Mouse (Mus musculus): ENCODE data around the gene Rassf4. TPM values are rescaled to one million over a fixed set of nuclear protein-coding genes. Genes with fewer than 3 reads are reported as not detected.

Gene Rassf4
- polyA plus RNA-seq, 1 experiment from 2014 or later, result 7.2 TPM

DNA sequence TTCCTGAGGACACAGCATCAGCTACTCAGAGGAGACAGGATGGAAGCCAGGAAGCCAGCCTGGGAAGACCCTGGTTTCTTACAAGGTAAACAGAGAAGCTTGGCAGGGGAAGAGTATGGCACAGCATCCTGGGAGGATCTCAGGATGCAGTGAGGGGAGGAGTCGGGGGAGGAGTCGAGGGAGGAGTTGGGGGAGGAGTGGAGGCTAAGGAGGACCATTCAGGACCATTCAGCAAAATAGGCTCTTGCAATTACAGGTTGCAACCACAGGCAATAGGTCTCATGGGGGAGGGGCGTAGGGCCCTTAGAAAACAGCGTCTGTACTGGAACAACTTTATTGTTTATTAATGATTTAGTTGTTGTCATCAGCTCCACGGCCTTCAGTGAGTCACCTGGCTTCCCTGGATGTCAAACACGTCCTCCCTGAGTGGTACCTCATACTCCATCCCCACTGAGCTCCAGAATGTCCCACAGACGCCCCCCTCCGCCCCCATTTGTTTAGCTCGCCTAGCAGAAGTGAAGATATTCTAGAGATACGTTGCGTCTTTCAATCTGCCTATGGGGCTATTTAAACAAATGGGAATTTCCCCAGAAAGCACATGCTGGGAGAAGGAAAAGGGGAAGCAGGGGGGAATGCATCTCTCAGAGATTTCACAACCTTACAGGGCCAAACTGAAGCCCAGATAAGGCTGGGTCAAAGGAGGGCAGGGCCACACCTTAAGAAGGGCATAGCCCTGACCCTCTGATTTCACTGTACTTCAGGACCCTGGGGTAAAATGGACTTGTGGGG lies 4.9 kb downstream of the Rassf4 start:
- H3K4me1 ChIP-seq, result peaks cover 49% of the 10 kb centered on the region
- H3K36me3 ChIP-seq, result no peaks in the 10 kb centered on the region
- DNase-seq (ENCODE audit: low spot score), result no peak
- no peak overlapping the region for H3K4me3 ChIP-seq
- H3K27me3 ChIP-seq (ENCODE audit: insufficient read depth, poor library complexity, severe bottlenecking), result peaks cover 17% of the 10 kb centered on the region
- WGBS, result 38% methylated on average over 11 of the region's 11 CpGs
- no peaks in the 10 kb centered on the region for H3K9me3 ChIP-seq
- no peak overlapping the region for H3K27ac ChIP-seq

GRCm38 (mm10) chr6:116667382-116667781 lies 6.4 kb downstream of the Rassf4 start:
- H3K4me1 ChIP-seq, result peaks cover 39% of the 10 kb centered on the region
- H3K36me3 ChIP-seq, result no peaks in the 10 kb centered on the region
- no peaks in the 10 kb centered on the region for H3K9me3 ChIP-seq
- no peak overlapping the region for H3K27ac ChIP-seq
- H3K27me3 ChIP-seq (ENCODE audit: insufficient read depth, poor library complexity, severe bottlenecking), result peaks cover 9% of the 10 kb centered on the region
- 73% methylated on average over 3 of the region's 3 CpGs for WGBS
- no peak for DNase-seq (ENCODE audit: low spot score)
- no peak overlapping the region for H3K4me3 ChIP-seq

DNA sequence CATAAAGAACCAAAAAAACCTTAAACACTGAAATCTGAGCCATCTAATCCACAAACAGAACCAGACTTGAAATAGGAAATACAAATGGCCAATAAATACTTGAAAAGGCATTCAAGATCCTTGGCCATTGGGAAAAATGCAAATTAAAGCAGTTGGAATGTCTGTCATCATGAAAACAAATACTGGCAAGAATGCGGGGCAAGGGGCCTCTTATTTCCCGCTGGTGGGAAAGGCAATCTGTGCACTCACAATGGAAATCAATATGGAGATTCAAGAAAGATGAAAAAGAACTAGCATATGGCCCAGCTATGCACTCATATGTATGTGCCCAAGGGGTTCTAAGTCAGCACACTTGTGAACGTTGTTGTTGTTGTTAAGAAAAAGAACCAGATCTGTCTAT lies 6.9 kb downstream of the Rassf4 start:
- WGBS, result 76% methylated on average over 3 of the region's 3 CpGs
- no peaks in the 10 kb centered on the region for H3K9me3 ChIP-seq
- H3K36me3 ChIP-seq, result no peaks in the 10 kb centered on the region
- H3K27me3 ChIP-seq (ENCODE audit: insufficient read depth, poor library complexity, severe bottlenecking), result peaks cover 4% of the 10 kb centered on the region
- no peak for DNase-seq (ENCODE audit: low spot score)
- no peak overlapping the region for H3K27ac ChIP-seq
- H3K4me1 ChIP-seq, result peaks cover 35% of the 10 kb centered on the region
- no peak overlapping the region for H3K4me3 ChIP-seq

- 86% methylated on average over 12 of the region's 12 CpGs for WGBS
- H3K9me3 ChIP-seq, result no peaks in the 10 kb centered on the region
- no peak overlapping the region for H3K27ac ChIP-seq
Observed at GRCm38 (mm10) chr6:116666085-116666750, 7.5 kb downstream of the Rassf4 start.

DNA sequence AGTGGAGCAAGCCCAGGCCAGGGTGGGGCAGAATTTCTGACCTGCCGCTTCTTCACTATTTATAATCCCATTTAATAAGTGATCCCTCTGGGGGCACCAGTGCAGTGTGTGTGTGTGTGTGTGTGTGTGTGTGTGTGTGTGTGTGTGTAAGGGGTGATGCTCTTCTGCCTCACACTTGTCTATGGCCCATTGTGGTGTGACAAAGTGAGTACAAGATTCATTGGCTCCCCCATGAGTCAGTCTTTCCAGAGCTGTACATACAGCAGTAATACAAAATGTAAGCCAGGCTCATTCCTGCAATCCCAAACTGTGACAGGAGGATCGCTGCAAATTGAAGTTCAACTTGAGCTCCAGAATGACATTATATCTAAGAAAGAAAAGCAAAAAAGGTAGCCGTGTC lies 8.9 kb downstream of the Rassf4 start:
- H3K36me3 ChIP-seq, result no peaks in the 10 kb centered on the region
- H3K4me3 ChIP-seq, result no peak overlapping the region
- H3K27ac ChIP-seq, result no peak overlapping the region
- H3K9me3 ChIP-seq, result no peaks in the 10 kb centered on the region
- 70% methylated on average over 3 of the region's 3 CpGs for WGBS
- H3K27me3 ChIP-seq (ENCODE audit: insufficient read depth, poor library complexity, severe bottlenecking), result no peaks in the 10 kb centered on the region
- DNase-seq (ENCODE audit: low spot score), result no peak
- H3K4me1 ChIP-seq, result peaks cover 16% of the 10 kb centered on the region

More at GRCm38 (mm10) chr6:116666085-116666750, 7.5 kb downstream of the Rassf4 start:
- Histone ChIP-seq H3K27me3 (ENCODE audit: insufficient read depth, poor library complexity, severe bottlenecking) (no peaks in the 10 kb centered on the region; the same call in 1 of the 2 replicates), H3K36me3 (no peaks in the 10 kb centered on the region), H3K4me1 (peaks cover 29% of the 10 kb centered on the region), H3K4me3 (no peak overlapping the region)
- no peak for DNase-seq (ENCODE audit: low spot score)

GRCm38 (mm10) chr6:116664031-116664430 lies 9.7 kb downstream of the Rassf4 start:
- Histone ChIP-seq H3K27ac (0 out of 2 replicates have a peak overlapping the region, but pooled peaks have one; percentile 24), H3K4me1 (peaks cover 16% of the 10 kb centered on the region), H3K4me3 (no peak overlapping the region), H3K27me3 (ENCODE audit: insufficient read depth, poor library complexity, severe bottlenecking) (no peaks in the 10 kb centered on the region), H3K36me3 (no peaks in the 10 kb centered on the region), H3K9me3 (no peaks in the 10 kb centered on the region)
- no peak for DNase-seq (ENCODE audit: low spot score)
- WGBS, result 76% methylated on average over 6 of the region's 6 CpGs

DNA sequence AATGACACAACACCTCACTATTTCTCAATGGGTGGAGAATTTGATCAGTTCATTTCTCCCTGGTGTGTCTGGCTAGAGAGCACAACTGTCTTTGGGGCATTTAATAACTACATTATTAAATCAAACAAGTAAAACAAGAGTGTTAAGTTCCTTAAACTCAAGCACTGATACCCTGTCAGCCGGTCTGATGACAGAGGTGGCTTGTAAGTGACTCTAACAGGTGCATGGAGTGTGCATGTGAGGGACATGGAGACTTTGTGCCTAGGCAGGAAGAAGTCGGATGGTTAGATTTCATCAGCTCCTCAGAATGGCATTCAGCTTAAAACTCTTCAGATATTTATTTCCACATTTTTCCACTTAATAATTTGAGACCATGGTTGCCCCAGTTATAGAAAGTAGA lies 10.4 kb downstream of the Rassf4 start:
- 86% methylated on average over 2 of the region's 2 CpGs for WGBS
- no peaks in the 10 kb centered on the region for H3K36me3 ChIP-seq
- H3K4me3 ChIP-seq, result no peak overlapping the region
- no peak for DNase-seq (ENCODE audit: low spot score)
- no peaks in the 10 kb centered on the region for H3K9me3 ChIP-seq
- H3K27ac ChIP-seq, result no peak overlapping the region
- peaks cover 12% of the 10 kb centered on the region for H3K4me1 ChIP-seq
- no peaks in the 10 kb centered on the region for H3K27me3 ChIP-seq (ENCODE audit: insufficient read depth, poor library complexity, severe bottlenecking)

DNA sequence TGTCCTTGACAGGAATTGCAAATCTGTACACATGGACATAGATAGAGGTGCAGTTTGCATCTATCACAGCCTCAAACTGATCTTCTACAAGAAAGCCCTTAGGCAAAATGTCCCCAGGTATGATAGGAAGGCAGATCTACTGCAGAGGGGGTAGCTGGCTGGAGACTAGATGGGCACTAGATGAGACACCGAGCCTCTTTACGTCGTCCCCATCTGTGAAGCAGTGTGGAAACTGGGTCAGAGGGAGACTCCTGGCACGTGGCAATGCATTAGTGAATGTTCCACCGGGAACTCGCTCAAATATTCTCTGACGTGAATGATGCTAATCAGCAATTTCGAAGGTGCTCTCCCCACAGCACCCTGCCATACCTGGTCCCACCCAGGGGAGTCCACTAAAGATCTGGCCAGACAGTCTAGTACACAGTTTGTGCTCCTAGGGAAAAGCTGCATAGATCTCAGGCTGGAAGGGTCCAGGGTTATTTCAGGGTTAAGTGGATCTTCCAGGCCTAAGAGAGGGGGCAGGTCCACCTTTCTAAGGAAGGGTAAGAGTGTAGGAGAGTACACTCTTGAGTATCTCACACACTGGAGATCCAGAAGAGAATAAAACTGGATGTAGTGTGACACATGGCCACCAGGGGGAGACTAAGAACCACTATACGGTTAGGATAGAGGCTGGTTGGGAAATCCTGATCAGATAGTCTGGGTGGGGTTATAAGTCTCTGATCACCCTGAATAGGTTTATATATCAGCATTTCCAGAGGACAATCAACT lies 19.9 kb downstream of the Rassf4 start:
- no peak overlapping the region for H3K27ac ChIP-seq
- 55% methylated on average over 9 of the region's 9 CpGs for WGBS
- no peaks in the 10 kb centered on the region for H3K9me3 ChIP-seq
- DNase-seq (ENCODE audit: low spot score), result no peak
- H3K36me3 ChIP-seq, result no peaks in the 10 kb centered on the region
- H3K4me3 ChIP-seq, result no peak overlapping the region
- H3K27me3 ChIP-seq (ENCODE audit: insufficient read depth, poor library complexity, severe bottlenecking), result no peaks in the 10 kb centered on the region
- H3K4me1 ChIP-seq, result peaks cover 38% of the 10 kb centered on the region

DNA sequence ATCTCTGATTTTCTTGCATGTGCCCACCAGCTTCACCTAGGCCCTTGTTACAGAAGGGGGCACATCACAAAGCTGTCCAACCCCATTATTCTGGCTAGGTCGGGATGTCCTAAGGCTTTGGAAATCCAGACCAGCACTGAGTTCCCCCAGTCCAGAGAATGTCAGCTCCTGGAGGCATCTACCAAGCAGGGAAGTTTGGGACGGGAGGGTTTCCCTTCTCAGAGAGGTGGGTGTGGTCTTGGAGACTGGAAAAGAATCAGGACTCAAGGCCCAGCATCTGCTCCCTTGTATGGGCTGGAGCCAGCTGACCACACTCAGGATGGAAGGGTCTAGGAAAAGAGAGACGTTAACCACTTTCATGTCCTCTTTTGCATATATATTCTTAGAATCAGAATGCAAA lies 20.6 kb downstream of the Rassf4 start:
- H3K4me3 ChIP-seq, result no peak overlapping the region
- H3K27ac ChIP-seq, result no peak overlapping the region
- 72% methylated on average over 3 of the region's 3 CpGs for WGBS
- H3K36me3 ChIP-seq, result no peaks in the 10 kb centered on the region
- H3K4me1 ChIP-seq, result peaks cover 38% of the 10 kb centered on the region
- no peaks in the 10 kb centered on the region for H3K9me3 ChIP-seq
- no peaks in the 10 kb centered on the region for H3K27me3 ChIP-seq (ENCODE audit: insufficient read depth, poor library complexity, severe bottlenecking)
- no peak for DNase-seq (ENCODE audit: low spot score)

GRCm38 (mm10) chr6:116651437-116652118 lies 22.2 kb downstream of the Rassf4 start:
- Histone ChIP-seq H3K4me1 (peaks cover 41% of the 10 kb centered on the region), H3K27ac (peak overlapping the region; percentile 63), H3K4me3 (peak overlapping the region; percentile 40), H3K36me3 (no peaks in the 10 kb centered on the region), H3K9me3 (no peaks in the 10 kb centered on the region), H3K27me3 (ENCODE audit: insufficient read depth, poor library complexity, severe bottlenecking) (no peaks in the 10 kb centered on the region)
- peak; percentile 82 for DNase-seq (ENCODE audit: low spot score)
- 63% methylated on average over 20 of the region's 20 CpGs for WGBS

- Histone ChIP-seq H3K4me3 (peak within 1 kb of the TSS; percentile 40), H3K9me3 (no peaks in the 10 kb centered on the region)
Observed at GRCm38 (mm10) chr6:116650406-116650805, 23.3 kb downstream of the Rassf4 start, which contains the start of gene Depp1. Gene Depp1, plus strand, starts transcription at chr6:116650609.

DNA sequence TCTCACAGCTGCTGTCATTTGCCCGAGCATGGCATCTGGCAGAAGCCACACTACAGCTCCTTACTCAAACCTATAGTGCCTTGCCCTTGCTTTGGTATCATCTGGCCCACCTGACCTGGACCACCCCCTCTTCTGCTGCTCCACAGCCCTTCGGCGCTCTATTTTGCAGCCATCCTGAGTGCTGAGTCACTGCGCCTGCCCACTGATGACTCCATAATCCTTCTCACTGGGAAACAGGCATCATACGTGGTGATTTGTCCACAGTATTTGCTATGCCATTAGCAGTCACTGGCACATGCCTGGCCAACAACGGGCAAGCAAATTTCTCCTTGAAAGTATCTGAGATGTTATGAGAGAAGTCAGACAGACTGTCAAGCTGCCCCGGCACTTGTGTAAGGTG lies 23.9 kb downstream of the Rassf4 start:
- DNase-seq (ENCODE audit: low spot score), result no peak
- WGBS, result 76% methylated on average over 7 of the region's 7 CpGs
- Histone ChIP-seq H3K9me3 (no peaks in the 10 kb centered on the region), H3K4me1 (peaks cover 38% of the 10 kb centered on the region), H3K36me3 (no peaks in the 10 kb centered on the region), H3K4me3 (no peak overlapping the region), H3K27ac (peak overlapping the region; percentile 83), H3K27me3 (ENCODE audit: insufficient read depth, poor library complexity, severe bottlenecking) (no peaks in the 10 kb centered on the region)

More at GRCm38 (mm10) chr6:116650406-116650805, 23.3 kb downstream of the Rassf4 start, which contains the start of gene Depp1:
- Histone ChIP-seq H3K4me1 (peaks cover 39% of the 10 kb centered on the region), H3K27me3 (ENCODE audit: insufficient read depth, poor library complexity, severe bottlenecking) (no peaks in the 10 kb centered on the region), H3K27ac (peak within 1 kb of the TSS; percentile 83), H3K36me3 (no peaks in the 10 kb centered on the region)
- DNase-seq (ENCODE audit: low spot score), result no peak
- 21% methylated on average over 6 of the region's 6 CpGs for WGBS
